Mouse (Mus musculus) cerebellum, adult 11-12 months (tissue): Measurements from ENCODE around the gene Igfbp7.

Source experiments
- DNase-seq: peaks from one replicate; pipeline ENCODE4 v3.0.0; 2022

Gene Igfbp7

DNA sequence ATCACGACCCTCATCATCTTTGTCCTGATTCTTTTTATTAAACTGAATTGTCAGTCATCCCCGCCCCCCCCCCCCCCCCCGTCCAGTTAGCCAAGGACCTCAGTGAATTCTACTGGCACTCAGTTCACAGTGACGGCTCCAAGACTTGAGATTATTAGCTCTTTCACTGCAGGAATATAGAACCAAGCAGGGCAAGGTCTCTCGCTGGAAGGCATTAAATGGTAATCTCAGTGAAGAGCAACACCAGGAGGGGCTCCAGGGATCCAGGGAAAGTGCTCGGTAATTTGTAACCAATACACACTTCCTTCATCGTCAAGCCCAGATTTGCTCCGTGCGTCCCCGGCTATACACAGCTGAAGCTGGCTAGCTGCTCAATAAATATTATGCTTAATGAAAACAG is 2.9 kb downstream of the Igfbp7 start:
- no peak for DNase-seq

GRCm38 (mm10) chr5:77402901-77403300 is 4.9 kb downstream of the Igfbp7 start:
- no peak for DNase-seq

GRCm38 (mm10) chr5:77402137-77402536 is 5.7 kb downstream of the Igfbp7 start:
- DNase-seq = no peak

GRCm38 (mm10) chr5:77400823-77401222 is 7.0 kb downstream of the Igfbp7 start:
- DNase-seq = no peak

DNA sequence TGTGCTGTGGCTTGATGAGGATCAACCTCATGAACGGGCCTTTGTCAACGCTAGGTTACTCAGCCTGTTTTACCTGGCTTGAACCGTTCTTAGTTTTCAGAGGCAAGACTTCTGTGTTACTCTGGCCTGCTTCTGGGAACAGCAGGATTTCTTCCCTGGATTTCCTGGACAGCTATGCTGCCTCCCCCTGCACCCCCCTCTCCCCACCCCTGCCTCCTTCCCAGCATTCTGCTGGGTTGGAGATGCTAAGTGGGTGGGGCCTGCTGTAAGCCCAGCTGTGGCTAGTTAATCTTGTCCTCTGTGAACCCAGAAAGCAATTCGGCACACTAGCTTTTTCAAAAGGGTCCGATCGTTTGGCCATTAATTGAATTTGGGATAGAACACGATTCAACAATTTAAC is 7.7 kb downstream of the Igfbp7 start:
- DNase-seq = no peak

DNA sequence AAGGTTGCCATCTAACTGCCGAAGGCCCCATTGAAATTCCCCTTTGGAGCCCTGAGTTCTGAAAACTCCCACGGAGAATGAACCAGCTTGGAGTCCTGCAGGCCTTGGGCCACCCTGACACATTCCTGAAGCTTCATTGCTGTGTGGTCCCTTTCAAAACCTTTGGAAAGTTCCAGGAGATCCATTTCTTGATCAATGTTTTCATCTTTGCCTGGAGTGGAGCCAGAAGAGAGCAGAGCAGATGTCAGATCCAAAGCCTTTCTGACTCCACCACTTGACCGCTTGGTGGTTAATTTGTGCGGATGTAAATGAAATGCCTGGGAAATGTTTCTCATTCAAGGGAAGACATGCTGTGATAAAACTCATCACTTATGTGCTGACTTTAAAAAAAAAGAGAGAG is 8.8 kb downstream of the Igfbp7 start:
- DNase-seq = no peak

- DNase-seq = no peak
These were observed 9.4 kb downstream of the Igfbp7 start for GRCm38 (mm10) chr5:77398285-77399057.

DNA sequence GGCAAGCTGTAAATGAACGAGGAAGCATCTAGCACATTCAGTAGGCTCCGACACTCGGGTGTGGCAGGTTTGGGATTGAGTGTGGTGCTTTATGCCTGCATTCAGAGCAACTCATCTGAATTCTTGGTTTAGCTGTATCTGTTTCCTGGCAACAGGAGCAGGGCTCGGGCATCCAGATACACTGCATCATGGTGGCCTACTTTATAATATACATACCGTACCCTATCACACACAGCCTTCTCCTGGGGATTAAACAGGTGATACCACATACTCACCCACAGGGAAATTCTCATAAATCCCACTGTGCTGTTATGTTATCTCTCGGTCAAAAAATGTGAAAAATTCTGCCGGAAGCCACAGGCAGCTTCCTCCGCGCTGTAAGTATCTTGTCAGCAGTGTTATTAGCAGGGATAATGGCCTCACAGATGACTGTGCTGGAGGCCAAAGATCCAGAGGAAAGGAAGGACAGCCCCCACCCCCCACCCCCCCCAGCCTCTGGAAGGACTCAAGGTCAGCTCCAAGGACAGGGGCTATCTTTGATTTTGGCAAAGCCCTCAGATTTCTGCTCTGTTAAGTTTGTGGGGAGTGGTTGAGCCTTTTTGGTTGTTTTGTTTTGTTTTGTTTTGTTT is 13.7 kb downstream of the Igfbp7 start:
- no peak for DNase-seq

GRCm38 (mm10) chr5:77393094-77393619 is 14.7 kb downstream of the Igfbp7 start:
- DNase-seq = no peak

DNA sequence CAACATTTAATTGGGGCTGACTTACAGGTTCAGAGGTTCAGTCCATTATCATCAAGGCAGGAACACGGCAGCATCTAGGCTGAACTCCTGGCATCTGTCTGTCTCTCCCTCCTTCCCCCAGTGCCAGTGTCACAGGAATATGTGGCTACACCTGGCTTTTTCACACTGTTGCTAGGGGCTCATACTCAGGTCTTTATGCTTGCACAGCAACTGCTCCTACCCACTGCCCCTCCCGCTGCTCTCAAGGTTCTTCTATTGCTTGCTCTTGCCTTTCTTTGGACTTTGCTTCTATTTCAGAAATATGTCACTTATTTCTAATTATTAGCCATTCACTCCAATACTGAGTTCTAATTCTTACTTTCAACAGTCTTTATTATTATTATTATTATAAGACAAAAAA is 17.6 kb downstream of the Igfbp7 start:
- DNase-seq = no peak

DNA sequence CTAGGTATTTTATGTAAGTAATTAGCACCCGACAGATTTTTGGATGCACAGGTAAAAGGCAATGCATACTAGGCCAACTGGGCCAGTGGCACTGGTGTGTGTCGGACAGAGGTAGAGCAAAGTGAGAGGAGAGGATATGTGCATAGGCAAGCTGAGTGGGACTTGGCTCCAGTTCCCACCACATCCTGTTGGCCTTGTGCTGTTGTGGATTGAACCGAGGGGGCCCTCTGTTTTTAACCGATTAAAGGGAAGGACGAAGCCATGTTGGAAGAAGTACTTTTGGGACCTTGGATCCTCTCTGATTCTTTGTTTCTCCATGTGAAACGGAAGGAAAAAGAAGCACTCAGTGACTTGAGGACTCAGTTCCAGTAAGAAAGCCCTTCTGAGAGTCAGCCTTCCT is 19.5 kb downstream of the Igfbp7 start:
- no peak for DNase-seq

DNA sequence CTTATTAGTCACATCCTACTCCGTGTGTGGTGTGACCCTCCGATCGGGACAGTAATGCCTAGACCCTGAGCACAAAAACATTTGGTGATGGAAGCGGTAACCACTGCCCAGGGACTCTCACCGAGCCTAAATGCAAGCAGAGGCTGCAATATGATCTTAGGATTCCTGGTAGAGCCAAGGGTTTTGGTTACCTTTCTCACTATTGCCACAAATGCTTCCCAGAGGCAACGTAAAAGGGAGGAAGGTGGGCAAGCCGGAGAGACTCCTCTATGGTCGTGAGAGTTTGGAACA is 20.5 kb downstream of the Igfbp7 start:
- DNase-seq = no peak

DNA sequence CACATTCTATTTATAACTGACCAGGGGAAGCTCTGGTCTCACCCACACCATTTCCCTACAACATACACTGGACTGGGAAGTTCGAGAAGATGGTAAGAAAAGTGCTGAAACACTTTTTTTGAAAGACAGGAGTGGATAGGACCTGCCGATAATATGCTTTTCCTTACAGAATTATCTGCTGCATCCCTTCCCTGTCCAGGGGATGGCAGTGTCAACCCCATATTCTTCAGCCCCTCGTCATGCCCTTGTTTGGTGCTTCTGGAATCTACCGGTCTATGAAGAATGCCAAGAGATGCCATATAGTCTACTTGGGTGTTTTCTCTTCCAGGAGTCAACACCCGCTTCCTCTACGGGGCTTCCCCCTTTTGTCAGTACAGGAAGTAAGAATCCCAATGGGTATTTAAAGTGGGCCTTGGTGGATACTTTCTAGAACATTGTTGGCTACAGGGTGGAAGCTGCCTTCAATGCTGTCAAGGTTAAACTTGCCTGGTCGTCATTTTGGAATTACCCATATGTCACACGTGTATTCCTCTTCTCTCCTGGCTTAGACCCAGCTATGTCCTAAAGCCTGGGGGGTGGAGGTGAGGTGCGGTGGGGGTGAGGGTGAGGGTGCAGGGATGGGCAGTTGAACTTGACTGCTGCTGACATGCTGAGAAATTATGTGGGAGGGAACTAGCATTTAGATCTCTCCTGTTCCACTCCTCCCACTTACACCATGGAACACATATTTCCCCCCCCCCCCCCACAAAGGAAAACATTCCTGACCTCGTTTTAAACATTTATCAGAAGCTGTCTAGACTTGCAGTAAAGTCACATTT is 21.0 kb downstream of the Igfbp7 start:
- DNase-seq = no peak

GRCm38 (mm10) chr5:77385900-77386595 is 21.8 kb downstream of the Igfbp7 start:
- DNase-seq = no peak

DNA sequence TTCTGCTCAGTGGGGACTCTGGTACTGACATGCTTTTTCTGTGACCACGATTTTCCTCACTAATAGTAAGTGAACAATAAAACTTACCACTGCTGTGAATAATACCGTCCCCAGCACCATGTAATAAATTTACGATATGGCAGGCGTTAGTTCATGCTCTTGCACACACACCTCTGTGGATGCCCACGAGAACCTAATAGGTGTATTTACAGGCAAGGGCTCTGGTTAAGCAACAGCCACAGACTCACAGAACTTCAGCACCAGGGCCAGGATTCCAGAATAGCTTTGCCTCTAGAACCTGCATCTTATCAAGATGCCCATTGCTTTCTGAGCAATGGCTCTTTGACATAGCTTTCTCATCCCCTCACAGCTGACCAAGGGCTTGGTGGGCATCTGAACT is 22.6 kb downstream of the Igfbp7 start:
- no peak for DNase-seq

DNA sequence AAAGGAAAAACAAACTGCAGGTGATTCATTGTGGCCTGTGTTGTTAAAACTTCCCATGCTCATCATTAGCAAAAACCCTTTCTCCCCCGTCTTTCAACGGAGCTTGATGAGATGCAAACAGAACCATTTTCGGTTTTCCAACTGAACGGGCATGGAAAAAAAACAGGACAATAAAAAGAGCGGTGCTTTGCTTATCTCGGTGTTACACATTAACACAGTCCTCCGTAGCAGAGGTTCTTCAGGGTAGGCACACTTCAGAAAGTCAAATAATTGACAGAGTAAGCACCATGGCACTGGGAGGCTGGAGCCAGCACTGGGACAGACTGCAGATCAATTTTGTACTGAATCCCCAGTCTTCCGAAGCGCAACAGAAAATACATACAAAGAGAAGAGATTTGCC is 23.1 kb downstream of the Igfbp7 start:
- no peak for DNase-seq

DNA sequence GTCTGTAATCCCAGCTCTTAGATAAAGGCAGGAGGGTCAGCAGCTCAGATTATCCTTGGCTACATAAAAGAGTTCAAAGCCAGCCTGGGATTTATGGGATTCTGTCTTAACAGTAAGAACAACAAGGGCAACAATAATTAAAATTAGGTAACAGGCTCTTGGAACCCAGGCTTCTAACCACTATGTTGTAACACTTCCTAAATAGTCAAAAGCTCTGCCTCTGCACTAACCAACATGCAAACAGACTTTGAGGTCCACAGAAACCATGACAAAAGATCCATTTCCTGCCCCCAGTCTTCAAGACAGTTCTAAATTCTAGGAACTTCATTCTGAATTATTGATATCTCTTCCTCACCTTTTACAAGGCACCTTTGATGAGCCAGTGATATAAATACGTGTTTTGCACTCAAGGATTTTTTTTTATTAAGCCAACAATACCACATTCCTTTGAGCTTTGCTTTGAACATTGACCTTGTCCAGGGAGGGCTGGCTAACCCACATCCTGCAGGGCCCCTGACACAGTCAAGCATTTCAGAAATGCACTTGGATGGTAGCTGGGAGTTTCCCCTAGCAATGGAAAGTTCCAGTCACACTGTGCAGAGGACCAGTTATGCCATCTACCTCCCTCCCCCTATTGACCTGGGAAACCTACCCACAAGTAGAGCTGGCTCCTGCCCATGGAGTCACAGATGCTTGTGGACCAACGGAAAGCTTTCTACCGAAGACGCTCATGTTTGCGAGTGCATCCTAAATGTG is 23.9 kb downstream of the Igfbp7 start:
- no peak for DNase-seq

GRCm38 (mm10) chr5:77381686-77382085 is 26.2 kb downstream of the Igfbp7 start:
- DNase-seq = no peak

DNA sequence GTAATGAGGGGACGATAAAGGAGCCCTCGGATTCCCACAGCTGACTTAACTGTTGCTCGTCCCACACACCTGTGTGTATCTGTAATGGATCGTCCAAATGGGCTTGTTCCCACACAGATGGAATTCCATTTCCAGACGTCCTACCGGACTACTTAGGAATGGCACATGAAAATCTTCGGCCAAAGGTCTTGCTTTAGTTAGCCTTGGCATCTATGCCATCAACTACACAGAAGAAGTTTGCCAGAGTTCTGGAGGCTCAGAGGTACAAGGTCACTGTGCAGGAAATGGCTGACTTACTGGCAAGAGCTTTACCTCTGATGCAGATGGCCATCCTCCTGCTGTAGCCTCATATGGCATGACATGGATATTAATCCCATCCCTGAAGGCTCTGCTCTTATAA is 26.6 kb downstream of the Igfbp7 start:
- DNase-seq = no peak

GRCm38 (mm10) chr5:77380321-77380901 is 27.4 kb downstream of the Igfbp7 start:
- no peak for DNase-seq

DNA sequence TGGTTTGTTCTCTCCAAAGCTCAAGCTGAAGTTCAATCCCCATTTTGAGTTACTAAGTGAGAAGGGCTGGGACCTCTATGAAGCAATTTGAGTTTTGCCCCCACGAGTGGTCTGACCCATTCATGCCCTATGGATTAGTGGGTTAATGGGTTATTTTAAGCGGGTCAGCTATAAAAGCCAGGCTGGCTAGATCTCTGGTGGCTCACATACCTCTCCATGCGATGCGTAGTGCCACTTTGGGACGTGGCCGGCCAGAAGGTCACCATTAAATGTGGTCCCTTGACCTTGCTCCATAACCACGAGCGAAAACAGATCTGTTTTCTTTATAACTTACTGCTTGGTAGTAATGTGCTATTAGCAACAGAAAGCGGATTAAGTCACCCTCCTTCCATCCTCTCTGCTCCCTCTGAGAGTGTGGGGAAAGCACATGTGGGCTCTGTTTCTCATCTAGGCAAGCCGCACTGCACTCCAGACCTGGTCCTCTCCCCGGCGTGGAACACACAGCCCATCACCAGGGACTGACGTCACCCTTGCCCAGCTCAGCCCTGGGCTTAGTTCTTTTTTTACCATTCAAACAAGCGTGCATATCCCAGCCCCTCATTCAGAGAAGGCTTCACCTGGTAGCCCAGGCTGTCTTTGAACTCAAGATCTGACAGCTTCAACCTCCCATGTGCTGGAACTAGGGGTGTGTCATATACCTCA is 28.3 kb downstream of the Igfbp7 start:
- DNase-seq = no peak
